Mouse (Mus musculus) forebrain, embryonic 16.5 days (tissue): ENCODE measurements around the gene Rpp40. TPM values are rescaled to one million over a fixed set of nuclear protein-coding genes. Genes with fewer than 3 reads are reported as not detected.

Source experiments
- ATAC-seq: fragments of 200-750 bp; cut with Nextera tagmentation; 2 replicates; pipeline ENCODE4 v1.8.0; 2017; ENCODE audit warnings: mild to moderate bottlenecking, moderate library complexity
- H3K27ac ChIP-seq: fragments of 300-500 bp; sonication (generic); 2 replicates; pipeline ENCODE4 v1.5.1; 2014; ENCODE audit warnings: low read length, control low read depth
- H3K27me3 ChIP-seq: fragments of 300-500 bp; sonication (generic); replicated peaks from 2 replicates; pipeline ENCODE4 v1.6.1; 2014; ENCODE audit warnings: low read length; ENCODE audit not compliant: control insufficient read depth, insufficient read depth
- H3K36me3 ChIP-seq: fragments of 300-500 bp; sonication (generic); 2 replicates; pipeline ENCODE4 v1.6.1; 2014; ENCODE audit not compliant: control insufficient read depth, insufficient read depth
- H3K4me1 ChIP-seq: fragments of 300-500 bp; sonication (generic); replicated peaks from 2 replicates; pipeline ENCODE4 v1.6.1; 2014; ENCODE audit warnings: low read length; ENCODE audit not compliant: control insufficient read depth, insufficient read depth
- H3K4me2 ChIP-seq: fragments of 300-500 bp; sonication (generic); 2 replicates; pipeline ENCODE4 v1.6.1; 2014; ENCODE audit warnings: mild to moderate bottlenecking, low read length, control low read depth
- H3K4me3 ChIP-seq: fragments of 300-500 bp; sonication (generic); replicated peaks from 2 replicates; pipeline ENCODE4 v1.5.1; 2014; ENCODE audit warnings: mild to moderate bottlenecking, low read length, control low read depth
- H3K9ac ChIP-seq: fragments of 300-500 bp; sonication (generic); replicated peaks from 2 replicates; pipeline ENCODE4 v1.6.1; 2014; ENCODE audit warnings: low read depth, low read length, control low read depth
- H3K9me3 ChIP-seq: fragments of 300-500 bp; sonication (generic); 2 replicates; pipeline ENCODE4 v1.6.1; 2016; ENCODE audit warnings: low read length; ENCODE audit not compliant: control insufficient read depth
- WGBS: fragments of 180-500 bp; shearing (Covaris S2); extraction: QIAGEN DNeasy Blood & Tissue Kit; methylation state at CpG from one replicate; pipeline ENCODE4 v1.1.7; 2014; 5-methylcytosine and 5-hydroxymethylcytosine counted together
- polyA plus RNA-seq: library from polyadenylated mRNA; unstranded; fragments of >200 nt; fragmentation: Nextera tagmentation; extraction: Ambion mirVana; gene quantifications from 2 replicates; pipeline ENCODE4 v1.2.1, GENCODE M21; 2015

Gene Rpp40
- polyA plus RNA-seq, 1 experiment from 2014 or later = 8.2 TPM

DNA sequence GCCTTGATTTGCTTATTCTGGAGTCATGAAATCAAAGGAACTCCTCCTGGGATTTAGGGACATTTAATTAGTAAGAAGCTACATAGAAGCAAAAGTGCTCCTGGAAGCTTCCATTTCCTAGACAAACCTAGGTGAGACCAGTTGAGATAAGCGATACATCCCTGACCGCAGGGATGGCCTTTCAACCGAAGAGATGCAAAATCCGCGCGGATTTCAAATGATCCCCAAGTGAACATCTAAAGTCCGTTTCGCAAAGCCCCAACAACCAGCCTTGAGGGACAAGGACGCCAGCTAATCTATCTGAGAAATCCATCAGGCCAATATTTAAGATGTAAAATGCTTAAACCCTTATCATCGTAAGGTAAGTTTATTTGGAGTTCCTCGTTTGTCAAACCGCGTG lies 781 bp downstream of the Rpp40 start:
- Histone ChIP-seq H3K4me3 (peak overlapping the region; percentile 89), H3K4me2 (peak overlapping the region; percentile 87), H3K27me3 (no peaks in the 10 kb centered on the region), H3K27ac (no peak overlapping the region), H3K9me3 (no peaks in the 10 kb centered on the region), H3K9ac (peak overlapping the region; percentile 45), H3K4me1 (peaks cover 2% of the 10 kb centered on the region; the same call in 1 of the 2 replicates), H3K36me3 (no peaks in the 10 kb centered on the region)
- no peak for ATAC-seq
- WGBS = 2% methylated on average over 13 of the region's 13 CpGs

DNA sequence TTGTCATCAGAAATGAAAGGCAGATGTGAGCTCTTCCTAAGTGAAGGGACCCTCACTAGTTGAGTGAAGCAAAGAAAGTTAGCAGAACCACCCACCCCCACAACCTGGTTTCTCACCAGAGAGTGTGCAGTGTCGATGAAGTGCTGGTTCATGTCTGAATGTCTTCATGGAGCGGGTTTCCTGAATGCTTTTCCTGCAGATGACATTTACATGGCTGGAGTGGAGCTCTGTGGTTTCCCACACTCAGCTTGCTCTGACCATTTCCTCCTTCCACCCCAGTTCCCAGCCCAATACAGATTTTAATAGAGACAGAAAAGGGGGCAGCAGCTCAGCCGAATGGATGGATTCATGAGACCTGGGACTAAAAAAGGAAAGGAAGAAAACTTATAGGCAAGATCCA lies 13.3 kb downstream of the Rpp40 start:
- WGBS = 86% methylated on average over 3 of the region's 3 CpGs
- no peak overlapping the region for H3K27ac ChIP-seq
- H3K9me3 ChIP-seq = no peaks in the 10 kb centered on the region
- H3K9ac ChIP-seq = no peak overlapping the region
- H3K4me1 ChIP-seq = no peaks in the 10 kb centered on the region
- no peaks in the 10 kb centered on the region for H3K27me3 ChIP-seq
- no peak overlapping the region for H3K4me3 ChIP-seq
- H3K36me3 ChIP-seq = 0 out of 2 replicates have a peak, but pooled peaks cover 3% of the 10 kb centered on the region
- no peak overlapping the region for H3K4me2 ChIP-seq
- ATAC-seq = no peak

DNA sequence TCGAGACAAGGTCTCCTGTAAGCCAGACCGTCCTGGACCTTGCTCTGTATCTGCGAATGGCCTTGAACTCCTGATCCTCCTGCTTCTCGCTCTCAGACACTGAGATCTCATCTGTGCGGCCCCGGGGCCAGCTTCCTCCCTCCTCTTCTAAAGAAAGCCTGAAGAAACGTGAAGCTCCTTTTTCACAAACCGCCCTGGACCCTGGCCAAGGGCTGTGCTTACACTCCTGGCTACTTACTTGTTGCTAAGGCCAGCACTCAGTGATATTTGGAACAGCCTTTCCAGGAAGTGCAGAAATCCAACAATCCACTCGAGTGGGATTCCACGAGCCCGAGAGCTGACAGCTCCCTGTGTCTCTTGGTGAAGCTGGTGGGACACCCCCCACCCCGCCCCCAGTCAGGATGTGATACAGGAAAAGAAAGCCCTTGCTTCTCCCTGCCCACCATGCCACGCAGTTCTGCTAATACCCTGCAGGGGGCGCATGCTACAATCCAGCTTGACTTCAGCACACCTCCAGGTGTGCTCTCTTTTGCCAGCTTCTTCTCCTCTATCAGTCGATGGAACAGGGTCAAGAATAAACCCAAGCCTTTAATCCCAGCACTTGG lies 19.9 kb downstream of the Rpp40 start:
- no peak for ATAC-seq
- 37% methylated on average over 15 of the region's 15 CpGs for WGBS
- H3K4me1 ChIP-seq = peaks cover 9% of the 10 kb centered on the region; the same call in 1 of the 2 replicates

DNA sequence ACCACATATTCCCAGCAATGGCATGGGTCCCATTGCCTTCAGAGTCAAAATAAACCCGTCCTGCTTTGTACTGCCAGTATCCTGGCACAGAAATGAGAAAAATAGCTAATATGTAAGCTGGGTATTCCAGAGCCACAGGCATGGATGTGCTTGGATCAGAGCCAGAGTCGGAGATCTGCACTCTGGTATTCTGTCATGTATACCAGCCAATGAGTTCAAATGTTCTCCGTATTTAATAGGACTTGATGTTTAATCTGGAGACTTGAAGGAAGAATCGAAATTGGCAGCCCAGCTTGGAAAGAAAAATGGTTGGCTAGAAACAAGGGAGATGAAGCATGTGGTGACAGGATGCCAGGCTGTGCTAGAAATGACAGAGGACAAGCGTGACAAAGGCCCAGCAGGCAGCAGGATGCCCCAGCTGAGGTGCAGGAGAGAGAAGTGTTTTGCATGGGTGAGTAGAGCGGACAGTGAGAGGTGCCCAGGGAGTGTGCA lies 25.6 kb downstream of the Rpp40 start:
- Histone ChIP-seq H3K27ac (no peak overlapping the region), H3K9me3 (no peaks in the 10 kb centered on the region), H3K27me3 (no peaks in the 10 kb centered on the region), H3K4me1 (peaks cover 15% of the 10 kb centered on the region), H3K9ac (no peak overlapping the region), H3K4me3 (no peak overlapping the region), H3K4me2 (no peak overlapping the region), H3K36me3 (no peaks in the 10 kb centered on the region)
- WGBS = 59% methylated on average over 6 of the region's 6 CpGs
- ATAC-seq = peak; percentile 70

More for the DNA sequence above, 19.9 kb downstream of the Rpp40 start:
- no peak overlapping the region for H3K27ac ChIP-seq
- no peak overlapping the region for H3K4me2 ChIP-seq
- H3K4me3 ChIP-seq = no peak overlapping the region
- H3K27me3 ChIP-seq = no peaks in the 10 kb centered on the region
- no peaks in the 10 kb centered on the region for H3K36me3 ChIP-seq
- no peak overlapping the region for H3K9ac ChIP-seq
- H3K9me3 ChIP-seq = no peaks in the 10 kb centered on the region

DNA sequence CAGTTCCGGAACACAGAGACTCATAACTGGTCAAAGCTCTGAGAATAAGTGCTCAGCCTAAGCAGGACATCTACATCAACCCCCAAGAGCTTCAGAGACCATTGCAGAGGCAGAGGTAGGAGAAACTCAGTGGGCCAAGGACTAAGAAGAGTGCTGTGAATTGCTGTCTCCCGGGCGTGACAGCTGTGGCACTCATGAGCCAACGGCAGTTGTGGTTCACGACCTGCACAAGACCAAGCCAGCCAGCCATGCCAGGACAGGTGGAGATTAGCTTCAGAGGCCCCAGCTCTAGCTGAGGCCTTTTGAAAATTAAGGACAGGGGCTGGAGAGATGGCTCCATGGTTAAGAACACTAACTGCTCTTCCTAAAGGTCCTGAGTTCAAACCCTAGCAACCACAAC lies 26.6 kb downstream of the Rpp40 start:
- Histone ChIP-seq H3K4me1 (peaks cover 9% of the 10 kb centered on the region), H3K36me3 (no peaks in the 10 kb centered on the region), H3K27ac (no peak overlapping the region), H3K9me3 (no peaks in the 10 kb centered on the region), H3K9ac (no peak overlapping the region), H3K4me2 (no peak overlapping the region), H3K4me3 (no peak overlapping the region), H3K27me3 (no peaks in the 10 kb centered on the region)
- ATAC-seq = no peak
- 95% methylated on average over 5 of the region's 5 CpGs for WGBS

DNA sequence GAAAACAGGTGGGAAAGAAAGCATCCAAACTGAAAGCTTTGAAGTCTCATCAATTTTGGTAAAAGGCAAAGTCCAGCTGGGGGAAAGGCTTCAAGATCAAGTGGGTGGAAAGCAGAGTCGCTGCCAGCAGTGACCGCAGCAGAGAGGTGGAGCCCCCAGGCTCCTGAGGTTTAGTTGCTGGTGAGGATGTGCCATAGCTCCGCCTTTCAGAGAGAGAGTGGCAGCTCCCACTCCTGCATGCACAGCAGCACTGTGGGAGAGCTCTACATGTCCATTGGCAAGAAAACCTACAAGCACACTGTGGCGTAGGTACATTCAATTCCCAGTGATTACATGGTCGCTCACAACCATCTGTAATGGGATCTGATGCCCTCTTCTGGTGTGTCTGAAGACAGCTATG lies 27.1 kb downstream of the Rpp40 start:
- H3K27me3 ChIP-seq = no peaks in the 10 kb centered on the region
- no peak overlapping the region for H3K9ac ChIP-seq
- no peaks in the 10 kb centered on the region for H3K9me3 ChIP-seq
- 50% methylated on average over 5 of the region's 5 CpGs for WGBS
- H3K4me1 ChIP-seq = peaks cover 6% of the 10 kb centered on the region
- H3K36me3 ChIP-seq = no peaks in the 10 kb centered on the region
- ATAC-seq = no peak
- H3K4me2 ChIP-seq = no peak overlapping the region
- no peak overlapping the region for H3K27ac ChIP-seq
- H3K4me3 ChIP-seq = no peak overlapping the region

DNA sequence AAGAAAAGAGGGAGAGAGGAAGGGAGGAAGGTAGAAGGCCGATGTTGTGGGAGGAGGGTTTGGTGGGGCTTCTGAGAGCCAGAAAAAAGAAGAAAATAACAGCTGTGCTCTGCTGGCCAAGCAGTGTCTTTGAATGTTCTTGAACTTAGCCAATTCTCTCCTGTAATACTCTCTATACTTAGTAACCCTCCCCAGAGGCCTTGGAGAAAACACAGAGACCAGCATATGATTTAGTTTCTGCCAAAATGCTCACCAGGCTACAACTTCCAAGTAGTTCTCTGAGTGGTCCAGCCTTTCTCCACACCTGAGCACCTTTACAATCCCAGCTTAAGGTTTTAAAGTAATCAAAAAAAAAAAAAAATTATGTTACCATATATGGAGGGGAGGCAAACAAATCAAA lies 27.9 kb downstream of the Rpp40 start:
- Histone ChIP-seq H3K27ac (no peak overlapping the region), H3K27me3 (no peaks in the 10 kb centered on the region), H3K9me3 (no peaks in the 10 kb centered on the region), H3K4me3 (no peak overlapping the region), H3K4me2 (no peak overlapping the region), H3K9ac (no peak overlapping the region), H3K4me1 (peaks cover 6% of the 10 kb centered on the region), H3K36me3 (no peaks in the 10 kb centered on the region)
- ATAC-seq = no peak
- 60% methylated on average over 1 of the region's 1 CpGs for WGBS

DNA sequence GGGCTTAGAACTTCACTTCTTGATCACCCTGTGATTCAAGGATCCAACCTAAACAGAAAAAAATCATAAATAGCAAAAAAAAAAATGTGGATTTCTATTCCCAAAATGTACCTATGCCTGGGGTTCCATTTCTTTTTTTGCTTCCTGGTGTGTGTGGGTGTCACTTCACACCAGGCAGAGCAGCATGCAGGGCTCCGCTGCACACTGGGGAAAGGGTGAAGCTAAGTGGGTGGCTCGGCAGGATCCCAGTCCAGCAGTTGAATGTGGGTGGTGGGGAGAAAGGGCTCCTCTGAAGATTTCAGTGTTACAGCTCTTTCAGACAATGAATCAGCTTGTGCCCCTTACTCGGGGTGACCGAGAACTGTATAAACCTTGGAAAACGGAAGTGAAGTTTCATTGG lies 30.8 kb downstream of the Rpp40 start:
- H3K4me1 ChIP-seq = peaks cover under 1% of the 10 kb centered on the region; the same call in 1 of the 2 replicates
- H3K9ac ChIP-seq = no peak overlapping the region
- H3K27me3 ChIP-seq = no peaks in the 10 kb centered on the region
- H3K36me3 ChIP-seq = no peaks in the 10 kb centered on the region
- H3K4me2 ChIP-seq = no peak overlapping the region
- no peak overlapping the region for H3K4me3 ChIP-seq
- H3K27ac ChIP-seq = no peak overlapping the region
- no peak for ATAC-seq
- 87% methylated on average over 5 of the region's 5 CpGs for WGBS
- no peaks in the 10 kb centered on the region for H3K9me3 ChIP-seq

DNA sequence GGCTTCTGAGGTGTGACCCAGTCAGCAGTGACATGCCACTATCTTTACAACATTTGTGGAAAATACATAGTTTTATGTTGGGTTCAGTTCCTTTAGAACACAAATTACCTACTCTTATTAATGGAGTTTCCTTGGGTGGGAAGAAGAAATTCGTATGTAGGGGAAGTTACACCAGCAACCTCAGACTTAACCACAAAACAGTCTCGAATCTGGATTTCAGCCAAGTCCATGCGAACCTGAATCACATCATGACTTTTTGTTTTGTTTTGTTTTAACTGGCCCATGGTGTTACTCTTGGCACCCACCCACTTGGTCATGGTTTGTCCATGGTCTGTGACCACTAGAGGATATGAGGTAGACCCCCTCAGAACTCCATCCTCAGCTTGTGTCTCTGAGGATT lies 35.1 kb downstream of the Rpp40 start:
- 81% methylated on average over 3 of the region's 3 CpGs for WGBS

DNA sequence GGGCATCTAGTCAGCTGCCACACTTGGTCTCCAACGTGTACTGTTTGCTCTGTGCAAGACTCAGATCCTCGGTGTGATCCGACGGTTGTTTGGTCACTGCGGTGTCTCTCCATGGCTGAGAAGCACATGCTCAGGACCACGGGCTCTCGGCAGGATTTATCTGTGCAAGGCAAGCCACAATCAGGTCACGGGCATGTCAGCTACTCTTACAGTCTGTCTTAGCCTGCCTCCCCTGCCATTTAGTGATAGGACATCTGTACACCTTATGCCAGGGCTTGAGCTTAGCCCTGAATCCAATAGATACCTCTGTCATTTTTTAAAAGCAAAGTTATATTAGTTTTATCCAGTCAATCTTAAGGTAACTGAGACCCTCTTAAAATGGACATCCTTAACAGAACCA lies 35.5 kb downstream of the Rpp40 start:
- no peak for ATAC-seq
- Histone ChIP-seq H3K9me3 (no peaks in the 10 kb centered on the region), H3K27me3 (no peaks in the 10 kb centered on the region), H3K9ac (no peak overlapping the region), H3K36me3 (no peaks in the 10 kb centered on the region), H3K4me1 (no peaks in the 10 kb centered on the region), H3K4me3 (no peak overlapping the region), H3K4me2 (no peak overlapping the region), H3K27ac (no peak overlapping the region)
- WGBS = 94% methylated on average over 8 of the region's 8 CpGs

More for the DNA sequence above, 35.1 kb downstream of the Rpp40 start:
- H3K27ac ChIP-seq = no peak overlapping the region
- no peak overlapping the region for H3K9ac ChIP-seq
- no peak overlapping the region for H3K4me2 ChIP-seq
- no peaks in the 10 kb centered on the region for H3K4me1 ChIP-seq
- no peaks in the 10 kb centered on the region for H3K27me3 ChIP-seq
- no peaks in the 10 kb centered on the region for H3K9me3 ChIP-seq
- H3K36me3 ChIP-seq = no peaks in the 10 kb centered on the region
- ATAC-seq = no peak
- no peak overlapping the region for H3K4me3 ChIP-seq
